Mouse (Mus musculus) lung, postnatal 0 days (tissue): ENCODE data around the gene Net1.

Experiments
- CTCF ChIP-seq: IDR thresholded peaks from 2 replicates; pipeline ENCODE4 v1.5.1; 2016; ENCODE audit warnings: antibody characterized with exemption, mild to moderate bottlenecking
- EP300 ChIP-seq: IDR thresholded peaks from 2 replicates; pipeline ENCODE4 v1.6.1; 2016; ENCODE audit warnings: antibody characterized with exemption, mild to moderate bottlenecking, control low read depth

DNA sequence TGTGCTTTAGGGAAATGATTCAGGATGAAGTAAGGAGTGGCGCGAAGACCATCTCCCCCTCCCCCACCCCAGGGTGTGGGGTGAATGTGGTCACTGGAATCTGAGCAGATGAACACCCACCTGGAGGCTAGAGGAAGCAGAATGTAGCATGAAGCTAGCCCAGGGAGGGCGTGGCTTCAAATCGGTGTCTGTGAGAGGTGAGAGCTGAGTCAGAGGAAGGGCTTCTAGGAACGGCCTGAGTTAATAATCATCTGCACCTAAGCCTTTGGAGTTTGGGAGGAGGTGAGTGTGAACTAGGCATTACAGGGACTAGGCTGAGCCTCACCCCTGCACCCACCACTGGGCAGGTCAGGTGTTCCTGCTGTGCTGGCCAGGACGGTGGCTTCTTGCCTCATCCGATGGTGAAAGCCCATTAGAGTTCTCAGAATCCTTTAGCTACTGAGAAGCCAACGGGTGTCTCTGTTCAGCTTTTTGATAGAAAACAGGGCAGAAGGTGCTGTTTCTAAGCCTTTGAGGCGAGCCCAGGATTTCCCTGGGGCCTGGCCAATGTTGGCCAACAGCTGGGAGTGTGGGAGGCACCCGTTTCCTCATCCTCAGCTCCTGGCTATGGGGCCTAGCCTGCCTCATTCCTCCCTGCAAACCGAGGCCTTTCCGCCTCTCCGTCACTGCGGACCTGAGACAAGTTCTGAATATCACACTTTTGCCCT, 52.2 kb downstream of the Net1 start:
- TF ChIP-seq CTCF, result no peak
- no peak for TF ChIP-seq EP300
